Mouse (Mus musculus) brain, embryonic 14.5 days (tissue): ENCODE measurements around the gene Abhd6.

Source experiments
- CTCF ChIP-seq: fragments of 200-500 bp; IDR thresholded peaks from 2 replicates; pipeline ENCODE4 v1.5.1; 2012; ENCODE audit warnings: inconsistent platforms, mild to moderate bottlenecking, moderate library complexity, borderline replicate concordance; ENCODE audit not compliant: insufficient read depth, insufficient read length; ENCODE audit errors: extremely low read depth
- POLR2A ChIP-seq: fragments of 200-500 bp; IDR thresholded peaks from 2 replicates; pipeline ENCODE4 v1.6.1; 2012; ENCODE audit warnings: mild to moderate bottlenecking, inconsistent platforms, borderline replicate concordance; ENCODE audit not compliant: poor library complexity, insufficient read depth, insufficient read length, severe bottlenecking; ENCODE audit errors: extremely low read depth

DNA sequence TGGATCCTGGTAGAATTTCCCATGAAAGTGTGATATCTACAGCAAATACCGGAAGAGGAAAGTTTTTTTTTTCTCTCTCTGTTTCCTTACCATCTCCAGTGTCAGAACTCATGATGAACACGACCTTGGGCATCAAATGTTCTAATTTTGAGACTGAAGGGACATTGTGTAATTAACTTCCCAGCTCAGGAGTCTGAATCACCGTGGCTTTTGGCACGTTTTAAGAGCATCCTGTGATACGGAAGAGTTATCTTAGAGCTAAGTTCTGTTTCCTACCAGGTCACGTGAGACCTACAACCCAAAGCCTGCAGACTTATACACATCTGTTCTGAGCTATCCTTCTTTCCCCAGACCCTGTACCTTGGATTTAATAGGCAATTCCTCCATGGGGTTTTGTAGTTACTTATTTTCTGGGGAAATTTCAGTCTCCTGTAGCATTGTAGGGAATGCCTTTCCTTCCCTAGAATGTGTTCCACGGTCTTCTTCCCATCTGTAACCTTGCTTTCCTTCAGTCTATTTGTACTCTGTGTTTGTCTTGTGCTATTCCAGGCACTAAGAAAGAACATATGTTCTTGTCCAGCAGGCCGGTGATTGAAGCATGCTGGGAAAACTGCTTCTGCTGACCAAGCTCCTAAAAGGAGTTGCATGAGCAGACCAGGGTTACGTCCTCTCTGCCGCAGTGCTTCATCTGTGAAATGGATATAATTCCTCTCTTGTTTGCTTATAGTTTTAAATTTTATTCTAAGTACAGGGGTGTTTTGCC is 24.2 kb downstream of the Abhd6 start:
- TF ChIP-seq POLR2A, result no peak
- TF ChIP-seq CTCF, result no peak
